Mouse (Mus musculus) hindbrain, embryonic 13.5 days (tissue): Measurements from ENCODE around the gene Gpc6. TPM values are rescaled to one million over a fixed set of nuclear protein-coding genes. Genes with fewer than 3 reads are reported as not detected.
"Not testable (repeated sequence)": the region's sequence is repeated elsewhere in the genome, so short reads cannot be mapped to it uniquely, and the experiment has no call there.

Experiments used
- ATAC-seq: fragments of 200-750 bp; cut with Nextera tagmentation; 2 replicates; pipeline ENCODE4 v1.8.0; 2017; ENCODE audit warnings: moderate TSS enrichment; ENCODE audit not compliant: low FRiP score
- H3K27ac ChIP-seq: fragments of 300-500 bp; sonication (generic); 2 replicates; pipeline ENCODE4 v1.5.1; 2015; ENCODE audit warnings: inconsistent platforms, mild to moderate bottlenecking, moderate library complexity
- H3K27me3 ChIP-seq: fragments of 300-500 bp; sonication (generic); 2 replicates; pipeline ENCODE4 v1.6.1; 2015; ENCODE audit warnings: mild to moderate bottlenecking, inconsistent platforms
- H3K36me3 ChIP-seq: fragments of 300-500 bp; sonication (generic); 2 replicates; pipeline ENCODE4 v1.6.1; 2015; ENCODE audit warnings: mild to moderate bottlenecking, inconsistent platforms
- H3K4me1 ChIP-seq: fragments of 300-500 bp; sonication (generic); replicated peaks from 2 replicates; pipeline ENCODE4 v1.6.1; 2015; ENCODE audit warnings: inconsistent platforms
- H3K4me2 ChIP-seq: fragments of 300-500 bp; sonication (generic); 2 replicates; pipeline ENCODE4 v1.6.1; 2015; ENCODE audit warnings: inconsistent platforms, mild to moderate bottlenecking, moderate library complexity
- H3K4me3 ChIP-seq: fragments of 300-500 bp; sonication (generic); 2 replicates; pipeline ENCODE4 v1.5.1; 2015; ENCODE audit warnings: mild to moderate bottlenecking, inconsistent platforms
- H3K9ac ChIP-seq: fragments of 300-500 bp; sonication (generic); 2 replicates; pipeline ENCODE4 v1.6.1; 2015; ENCODE audit warnings: mild to moderate bottlenecking, inconsistent platforms
- H3K9me3 ChIP-seq: fragments of 300-500 bp; sonication (generic); 2 replicates; pipeline ENCODE4 v1.6.1; 2016; ENCODE audit warnings: inconsistent platforms
- WGBS: fragments of 180-500 bp; shearing (Covaris S2); methylation state at CpG from one replicate; pipeline ENCODE4 v1.1.7; 2015; 5-methylcytosine and 5-hydroxymethylcytosine counted together
- polyA plus RNA-seq: library from polyadenylated mRNA; unstranded; fragments of >200 nt; fragmentation: Nextera tagmentation; extraction: Ambion mirVana; gene quantifications from 2 replicates; pipeline ENCODE4 v1.2.1, GENCODE M21; 2015

Gpc6 gene
- polyA plus RNA-seq, 1 experiment from 2014 or later = 20.8 TPM

DNA sequence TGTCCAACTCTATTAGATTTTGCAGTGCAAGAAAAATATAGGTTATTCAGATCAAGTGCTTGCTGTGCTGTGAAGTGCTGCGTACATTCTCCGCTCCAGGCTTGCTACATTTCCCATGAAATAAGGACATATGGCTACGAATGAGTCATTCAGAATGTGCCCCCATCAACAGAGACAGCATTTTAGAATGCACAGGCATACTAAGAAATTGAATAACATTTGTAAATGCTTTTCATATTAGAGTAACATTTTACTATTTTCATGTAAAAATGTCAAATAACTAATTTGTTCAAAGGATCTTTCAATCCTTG lies 483.4 kb downstream of the Gpc6 start:
- Histone ChIP-seq H3K27me3 (no peaks in the 10 kb centered on the region), H3K9ac (no peak overlapping the region), H3K9me3 (no peaks in the 10 kb centered on the region), H3K4me3 (no peak overlapping the region), H3K4me2 (no peak overlapping the region), H3K36me3 (no peaks in the 10 kb centered on the region), H3K27ac (no peak overlapping the region), H3K4me1 (no peaks in the 10 kb centered on the region)
- WGBS = 77% methylated on average over 3 of the region's 3 CpGs
- no peak for ATAC-seq

DNA sequence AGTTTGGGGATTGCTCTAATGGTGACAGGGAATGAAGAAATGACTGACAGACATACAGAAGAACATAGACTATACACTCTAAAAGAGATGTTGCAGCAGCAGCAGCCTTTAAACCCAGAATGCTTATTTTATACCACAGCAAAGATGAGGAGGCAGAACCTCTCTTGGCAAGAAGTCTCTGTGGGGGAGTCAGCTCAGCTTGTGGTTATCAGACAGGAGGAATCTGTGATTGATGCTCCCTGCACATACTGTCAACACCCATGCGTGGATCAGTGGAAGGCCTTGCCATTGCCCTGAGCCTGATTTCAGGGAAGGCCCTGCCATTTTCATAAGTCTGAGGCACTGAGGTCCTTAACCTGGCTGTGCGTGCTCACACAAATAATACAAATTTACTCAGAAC lies 484.7 kb downstream of the Gpc6 start:
- Histone ChIP-seq H3K9me3 (no peaks in the 10 kb centered on the region), H3K36me3 (no peaks in the 10 kb centered on the region), H3K4me1 (no peaks in the 10 kb centered on the region), H3K4me2 (no peak overlapping the region), H3K4me3 (no peak overlapping the region), H3K27me3 (no peaks in the 10 kb centered on the region), H3K9ac (no peak overlapping the region), H3K27ac (no peak overlapping the region)
- ATAC-seq = no peak
- WGBS = 84% methylated on average over 2 of the region's 2 CpGs

DNA sequence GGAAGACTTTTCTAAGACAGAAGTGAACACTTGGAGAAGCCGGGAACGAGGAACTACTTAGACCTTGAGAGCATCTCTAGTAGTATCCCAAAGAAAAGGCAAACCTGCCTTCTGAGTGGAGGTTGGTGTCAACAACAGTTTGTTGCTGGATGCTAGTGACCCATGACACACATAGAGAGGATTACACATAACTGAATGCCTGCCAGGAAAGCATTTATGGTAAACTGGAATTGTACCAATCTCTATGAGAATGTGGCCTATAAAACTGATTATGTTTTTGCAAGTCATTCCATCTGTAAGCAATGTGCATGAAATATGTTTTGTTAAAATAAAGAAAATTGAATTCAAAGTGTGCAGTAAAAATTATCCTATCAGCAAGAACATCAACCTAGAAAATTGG lies 485.4 kb downstream of the Gpc6 start:
- no peaks in the 10 kb centered on the region for H3K4me1 ChIP-seq
- no peak overlapping the region for H3K27ac ChIP-seq
- H3K4me3 ChIP-seq = no peak overlapping the region
- no peaks in the 10 kb centered on the region for H3K36me3 ChIP-seq
- 94% methylated on average over 2 of the region's 2 CpGs for WGBS
- no peaks in the 10 kb centered on the region for H3K27me3 ChIP-seq
- no peaks in the 10 kb centered on the region for H3K9me3 ChIP-seq
- no peak for ATAC-seq
- no peak overlapping the region for H3K9ac ChIP-seq
- H3K4me2 ChIP-seq = no peak overlapping the region

DNA sequence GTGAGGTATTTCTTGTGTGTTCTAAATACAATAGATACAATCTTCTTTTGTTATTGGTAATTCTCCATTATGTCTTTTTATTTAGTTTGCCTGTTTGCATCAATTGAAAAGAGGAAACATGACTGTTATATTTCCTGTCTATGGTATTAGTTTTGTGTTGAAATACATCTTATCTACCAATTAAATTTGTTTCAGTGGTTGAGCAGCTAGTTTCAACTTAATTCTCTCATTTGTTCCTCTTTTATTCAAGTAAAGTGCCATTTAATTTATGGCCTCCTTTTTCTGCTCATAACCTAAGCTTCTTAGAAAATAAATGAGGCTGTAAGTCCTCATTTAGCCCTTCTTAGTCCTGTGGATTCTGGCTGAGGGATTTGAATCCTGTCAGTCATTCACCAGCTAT lies 489.9 kb downstream of the Gpc6 start:
- no peaks in the 10 kb centered on the region for H3K4me1 ChIP-seq
- no peak overlapping the region for H3K27ac ChIP-seq
- no peak overlapping the region for H3K4me2 ChIP-seq

DNA sequence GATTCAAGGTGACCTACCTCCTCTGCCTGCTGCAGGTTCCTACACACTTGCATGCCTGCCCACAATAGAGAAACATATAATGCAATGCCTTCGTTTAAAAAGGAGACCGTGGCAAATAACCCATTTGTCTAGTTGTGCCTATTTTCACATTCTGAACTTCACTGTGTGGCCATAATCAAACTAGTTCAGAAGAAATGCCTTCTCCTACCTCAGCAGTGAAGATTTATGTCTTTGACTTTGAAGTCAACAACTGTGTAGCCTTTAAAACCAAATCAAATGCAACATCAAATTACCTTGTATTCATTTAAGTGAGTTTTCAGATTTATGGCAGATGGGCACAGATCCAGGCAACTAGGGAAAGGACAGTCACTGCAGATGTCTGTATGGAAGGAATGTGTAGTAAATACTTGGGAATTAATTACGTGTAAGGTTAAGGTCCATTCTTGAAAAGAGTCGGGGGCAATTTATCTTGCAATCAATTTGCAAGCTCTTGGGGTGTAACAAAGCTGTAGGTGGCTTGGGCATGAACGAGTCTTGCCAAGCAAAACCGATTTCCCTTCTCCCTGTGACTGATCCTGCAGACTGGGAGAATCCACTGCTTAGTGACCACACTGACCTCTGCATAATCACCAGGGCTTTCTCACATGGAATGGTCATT lies 494.6 kb downstream of the Gpc6 start:
- Histone ChIP-seq H3K9ac (no peak overlapping the region), H3K27ac (no peak overlapping the region), H3K4me2 (no peak overlapping the region), H3K36me3 (no peaks in the 10 kb centered on the region), H3K27me3 (no peaks in the 10 kb centered on the region), H3K4me1 (no peaks in the 10 kb centered on the region), H3K9me3 (no peaks in the 10 kb centered on the region), H3K4me3 (no peak overlapping the region)
- WGBS = 40% methylated on average over 6 of the region's 6 CpGs
- no peak for ATAC-seq

More for the DNA sequence above, 489.9 kb downstream of the Gpc6 start:
- ATAC-seq = no peak
- H3K9ac ChIP-seq = no peak overlapping the region
- H3K36me3 ChIP-seq = no peaks in the 10 kb centered on the region
- no peak overlapping the region for H3K4me3 ChIP-seq
- H3K9me3 ChIP-seq = no peaks in the 10 kb centered on the region
- H3K27me3 ChIP-seq = no peaks in the 10 kb centered on the region

DNA sequence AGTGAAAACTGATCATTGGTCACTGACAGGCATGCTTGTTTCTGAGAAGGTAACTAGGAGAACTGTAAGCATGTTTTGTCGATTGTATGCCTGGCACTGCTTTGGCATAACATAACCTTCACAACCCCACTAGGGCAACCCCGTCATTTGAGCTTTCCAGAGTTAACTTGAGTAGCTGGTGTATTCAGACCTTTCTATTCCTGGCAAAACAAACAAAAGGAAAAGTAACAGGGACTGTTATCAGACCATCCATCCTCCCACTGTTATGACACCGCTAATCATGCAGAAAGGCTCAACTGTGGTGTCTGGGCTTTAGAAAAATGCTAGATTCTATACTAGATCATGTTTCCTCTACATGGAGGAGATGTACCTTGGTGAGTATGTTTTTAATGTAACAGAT lies 496.1 kb downstream of the Gpc6 start:
- H3K36me3 ChIP-seq = no peaks in the 10 kb centered on the region
- peaks cover 5% of the 10 kb centered on the region for H3K4me1 ChIP-seq
- H3K4me2 ChIP-seq = no peak overlapping the region
- no peaks in the 10 kb centered on the region for H3K27me3 ChIP-seq
- no peaks in the 10 kb centered on the region for H3K9me3 ChIP-seq
- no peak overlapping the region for H3K9ac ChIP-seq
- H3K4me3 ChIP-seq = no peak overlapping the region
- no peak overlapping the region for H3K27ac ChIP-seq
- no peak for ATAC-seq
- 77% methylated on average over 3 of the region's 3 CpGs for WGBS

DNA sequence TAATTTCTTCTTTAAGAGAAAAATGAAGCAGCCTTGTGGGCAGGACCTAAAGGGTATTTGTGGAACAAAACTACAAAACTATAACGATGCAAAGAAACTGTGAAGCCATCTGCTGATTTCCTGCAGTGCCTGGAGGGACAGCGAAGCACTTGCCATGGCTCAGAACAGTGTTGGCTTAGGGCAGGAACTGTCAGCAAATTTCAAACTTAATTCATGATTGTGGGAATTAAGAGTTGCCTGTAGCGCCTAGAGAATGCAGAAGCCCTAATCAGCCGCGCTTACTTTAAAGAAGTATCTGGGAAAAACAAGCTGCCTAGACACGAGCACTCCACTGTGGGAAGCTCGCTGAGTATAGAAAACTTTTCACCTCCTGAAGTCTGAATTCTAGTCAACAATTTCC lies 501.0 kb downstream of the Gpc6 start:
- H3K9me3 ChIP-seq = no peaks in the 10 kb centered on the region
- H3K27ac ChIP-seq = no peak overlapping the region
- no peak for ATAC-seq
- H3K4me2 ChIP-seq = no peak overlapping the region
- no peaks in the 10 kb centered on the region for H3K36me3 ChIP-seq
- no peaks in the 10 kb centered on the region for H3K27me3 ChIP-seq
- H3K9ac ChIP-seq = no peak overlapping the region
- WGBS = 35% methylated on average over 7 of the region's 7 CpGs
- H3K4me3 ChIP-seq = no peak overlapping the region
- peaks cover 7% of the 10 kb centered on the region for H3K4me1 ChIP-seq

DNA sequence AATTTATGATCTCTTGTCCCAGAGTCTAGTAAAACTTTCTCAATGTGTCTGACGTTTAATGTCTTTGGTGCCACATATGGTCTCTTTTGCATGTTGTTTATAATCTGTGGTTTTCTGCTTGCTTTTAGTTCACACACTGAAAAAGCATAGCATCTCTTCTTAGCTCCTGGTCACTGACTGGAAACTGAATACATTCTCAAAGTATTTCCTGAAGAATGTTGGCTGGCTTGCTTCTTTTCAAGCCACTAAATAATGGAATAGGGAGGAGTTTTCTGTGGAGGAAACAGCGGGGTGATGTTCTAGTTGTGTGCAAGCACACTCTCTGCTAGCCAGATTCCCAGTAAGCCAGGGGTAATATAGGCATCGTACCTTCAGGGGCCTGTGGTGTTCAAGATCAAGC lies 502.7 kb downstream of the Gpc6 start:
- 69% methylated on average over 3 of the region's 3 CpGs for WGBS
- Histone ChIP-seq H3K27me3 (no peaks in the 10 kb centered on the region), H3K4me3 (no peak overlapping the region), H3K36me3 (no peaks in the 10 kb centered on the region), H3K4me2 (no peak overlapping the region), H3K27ac (no peak overlapping the region), H3K9ac (no peak overlapping the region), H3K9me3 (no peaks in the 10 kb centered on the region), H3K4me1 (peaks cover 7% of the 10 kb centered on the region)
- ATAC-seq = no peak

DNA sequence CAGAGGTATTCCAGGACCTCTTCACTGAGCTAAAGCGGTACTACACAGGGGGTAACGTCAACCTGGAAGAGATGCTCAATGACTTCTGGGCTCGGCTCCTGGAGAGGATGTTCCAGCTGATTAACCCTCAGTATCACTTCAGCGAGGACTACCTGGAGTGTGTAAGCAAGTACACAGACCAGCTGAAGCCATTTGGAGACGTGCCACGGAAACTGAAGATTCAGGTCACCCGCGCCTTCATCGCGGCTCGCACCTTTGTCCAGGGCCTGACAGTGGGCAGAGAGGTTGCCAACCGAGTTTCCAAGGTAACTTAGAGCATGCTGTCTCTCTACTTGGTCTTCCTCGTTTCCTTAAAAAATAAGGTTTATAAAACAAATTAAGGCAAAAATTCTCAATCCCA lies 510.6 kb downstream of the Gpc6 start:
- Histone ChIP-seq H3K27ac (no peak overlapping the region), H3K36me3 (no peaks in the 10 kb centered on the region), H3K9me3 (no peaks in the 10 kb centered on the region), H3K9ac (no peak overlapping the region), H3K4me1 (no peaks in the 10 kb centered on the region), H3K4me2 (no peak overlapping the region), H3K4me3 (no peak overlapping the region), H3K27me3 (no peaks in the 10 kb centered on the region)
- ATAC-seq = no peak
- WGBS = 90% methylated on average over 13 of the region's 13 CpGs

DNA sequence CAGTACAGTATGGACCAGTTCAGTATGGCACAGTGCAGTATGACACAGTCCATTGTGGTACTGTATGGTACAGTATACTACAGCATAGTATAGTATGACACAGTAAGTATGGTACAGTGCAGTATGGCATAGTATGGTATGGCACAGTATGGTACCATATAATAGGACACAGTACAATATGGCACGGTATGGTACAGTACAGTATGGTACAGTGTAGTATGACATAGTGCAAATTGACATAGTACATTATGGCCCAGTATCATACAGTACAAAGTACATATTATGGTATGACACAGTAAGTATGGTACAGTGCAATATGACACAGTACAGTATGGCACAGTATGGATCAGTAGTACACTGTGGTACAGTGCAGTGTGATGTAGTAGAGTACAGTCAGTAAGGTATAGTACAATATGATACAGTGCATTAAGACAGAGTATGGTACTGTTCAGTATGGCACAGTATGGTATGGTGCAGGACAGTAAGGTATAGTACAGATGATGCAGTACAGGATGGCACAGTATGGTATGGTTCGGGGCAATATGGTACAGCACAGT lies 521.6 kb downstream of the Gpc6 start:
- not testable (repeated sequence) for H3K4me2 ChIP-seq, H3K36me3 ChIP-seq, H3K4me1 ChIP-seq, H3K4me3 ChIP-seq, H3K27ac ChIP-seq, H3K9ac ChIP-seq, H3K9me3 ChIP-seq, H3K27me3 ChIP-seq
- WGBS = 98% methylated on average over 2 of the region's 2 CpGs
- peak; percentile 71 for ATAC-seq

DNA sequence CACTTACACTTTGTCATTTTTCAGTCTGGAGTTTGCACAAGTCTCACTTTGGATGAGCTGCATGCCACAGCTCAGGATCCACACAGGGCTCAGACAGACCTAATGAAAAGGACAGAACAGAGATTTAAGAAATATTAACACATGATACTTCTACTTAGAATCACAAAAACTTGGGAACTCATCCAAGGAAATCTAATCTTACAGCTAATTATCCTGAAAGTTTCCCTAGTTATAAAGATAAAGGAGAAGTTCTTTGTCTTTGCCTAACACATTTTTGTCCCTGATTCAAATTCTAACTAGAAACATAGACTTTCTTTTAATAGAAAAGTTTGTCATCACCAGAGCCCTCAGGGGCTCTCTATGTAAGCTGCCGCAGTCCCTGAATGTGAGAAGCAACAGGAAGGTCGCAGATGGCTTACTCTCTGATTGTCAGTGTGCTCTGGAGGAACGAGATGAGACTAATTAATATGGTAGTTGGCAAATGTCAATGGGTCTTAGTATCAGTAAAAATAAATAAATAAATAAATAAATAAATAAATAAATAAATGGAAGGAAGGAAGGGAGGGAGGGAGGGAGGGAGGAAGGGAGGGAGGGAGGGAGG lies 526.4 kb downstream of the Gpc6 start:
- no peaks in the 10 kb centered on the region for H3K27me3 ChIP-seq
- ATAC-seq = no peak
- 44% methylated on average over 3 of the region's 3 CpGs for WGBS
- no peak overlapping the region for H3K9ac ChIP-seq
- no peak overlapping the region for H3K4me2 ChIP-seq
- H3K36me3 ChIP-seq = no peaks in the 10 kb centered on the region
- H3K4me1 ChIP-seq = peaks cover 3% of the 10 kb centered on the region; the same call in 1 of the 2 replicates
- H3K4me3 ChIP-seq = no peak overlapping the region
- no peak overlapping the region for H3K27ac ChIP-seq
- H3K9me3 ChIP-seq = no peaks in the 10 kb centered on the region

DNA sequence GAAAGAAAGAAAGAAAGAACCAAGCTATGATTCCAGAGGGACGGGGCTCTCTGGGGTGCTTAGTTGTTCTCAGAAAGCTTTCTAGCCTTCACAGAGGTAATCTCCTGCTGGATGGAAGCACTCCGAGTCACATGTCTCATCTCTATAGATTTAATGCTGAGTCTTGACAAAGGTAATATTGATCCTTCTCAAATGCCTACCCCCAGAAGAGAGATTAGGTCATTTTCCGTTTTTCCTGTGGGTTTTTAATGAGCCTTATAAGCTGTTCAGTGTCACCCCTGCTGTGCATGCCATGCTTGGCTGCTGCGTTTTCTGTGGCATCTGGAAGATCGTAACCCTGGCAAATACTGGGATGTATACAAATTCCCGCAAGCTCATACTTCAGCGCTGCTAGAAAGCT lies 527.0 kb downstream of the Gpc6 start:
- Histone ChIP-seq H3K9ac (no peak overlapping the region), H3K4me3 (no peak overlapping the region), H3K9me3 (no peaks in the 10 kb centered on the region), H3K27me3 (no peaks in the 10 kb centered on the region), H3K36me3 (no peaks in the 10 kb centered on the region), H3K27ac (no peak overlapping the region), H3K4me2 (no peak overlapping the region), H3K4me1 (peaks cover 3% of the 10 kb centered on the region; the same call in 1 of the 2 replicates)
- no peak for ATAC-seq
- 61% methylated on average over 7 of the region's 7 CpGs for WGBS

DNA sequence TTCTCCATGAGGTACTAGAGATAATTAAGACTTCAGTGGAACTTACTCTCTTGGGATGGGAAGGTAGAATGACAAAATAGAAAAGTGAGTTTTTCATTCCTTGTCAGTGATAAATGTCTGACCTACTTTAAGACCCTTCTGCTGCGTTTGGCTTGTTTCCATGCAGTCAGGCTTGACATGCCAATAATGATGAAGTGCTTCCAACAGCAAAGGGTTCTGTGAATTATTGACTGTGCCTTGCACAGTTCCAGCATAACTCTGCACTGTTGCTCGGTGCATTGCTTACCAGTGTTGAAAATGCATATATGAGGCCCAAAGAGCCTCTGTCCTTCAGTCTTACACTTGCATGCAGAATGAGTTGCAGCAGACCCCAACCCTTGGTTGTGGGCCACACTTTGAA lies 548.3 kb downstream of the Gpc6 start:
- no peaks in the 10 kb centered on the region for H3K36me3 ChIP-seq
- no peak for ATAC-seq

More for the DNA sequence above, 548.3 kb downstream of the Gpc6 start:
- 0 out of 2 replicates have a peak, but pooled peaks cover 3% of the 10 kb centered on the region for H3K4me1 ChIP-seq
- no peak overlapping the region for H3K9ac ChIP-seq
- 44% methylated on average over 2 of the region's 2 CpGs for WGBS
- H3K9me3 ChIP-seq = no peaks in the 10 kb centered on the region
- H3K4me2 ChIP-seq = no peak overlapping the region
- H3K4me3 ChIP-seq = no peak overlapping the region
- no peak overlapping the region for H3K27ac ChIP-seq
- H3K27me3 ChIP-seq = no peaks in the 10 kb centered on the region
